Mouse (Mus musculus): ENCODE measurements at regions not wholly inside any gene's neighbourhood (a gene's known extent, or its start where the extent isn't known, plus 50 kb on each side); places are given as distances from the start of the nearest gene placed in this dataset.

GRCm38 (mm10) chr4:142554716-142555115, 315.5 kb upstream of the Kazn start:
- no peak for DNase-seq (ENCODE audit: low spot score)

GRCm38 (mm10) chr4:142545871-142546270, 306.7 kb upstream of the Kazn start:
- no peak for DNase-seq (ENCODE audit: low spot score)

GRCm38 (mm10) chr4:142545187-142545586, 306.0 kb upstream of the Kazn start:
- no peak for DNase-seq (ENCODE audit: low spot score)

DNA sequence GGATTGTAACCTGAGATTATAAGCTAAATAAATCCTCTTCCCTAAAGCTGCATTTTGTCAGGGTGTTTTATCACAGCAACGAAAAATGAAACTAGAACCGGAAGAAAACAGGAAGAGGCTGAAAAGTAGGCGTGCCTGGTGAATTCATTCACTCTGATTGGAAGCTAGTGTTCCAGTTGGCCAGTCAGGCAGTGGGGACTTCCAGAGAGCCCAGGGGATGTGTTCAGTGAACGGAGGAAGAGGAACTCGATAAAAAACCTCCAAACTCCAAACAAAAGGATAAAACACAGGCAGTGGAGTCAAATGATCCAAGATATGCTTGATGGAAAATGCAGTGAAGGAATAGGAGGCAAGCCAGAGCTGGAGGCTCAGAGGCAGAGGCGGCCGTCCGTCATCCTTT, 305.5 kb upstream of the Kazn start:
- DNase-seq (ENCODE audit: low spot score) = no peak

DNA sequence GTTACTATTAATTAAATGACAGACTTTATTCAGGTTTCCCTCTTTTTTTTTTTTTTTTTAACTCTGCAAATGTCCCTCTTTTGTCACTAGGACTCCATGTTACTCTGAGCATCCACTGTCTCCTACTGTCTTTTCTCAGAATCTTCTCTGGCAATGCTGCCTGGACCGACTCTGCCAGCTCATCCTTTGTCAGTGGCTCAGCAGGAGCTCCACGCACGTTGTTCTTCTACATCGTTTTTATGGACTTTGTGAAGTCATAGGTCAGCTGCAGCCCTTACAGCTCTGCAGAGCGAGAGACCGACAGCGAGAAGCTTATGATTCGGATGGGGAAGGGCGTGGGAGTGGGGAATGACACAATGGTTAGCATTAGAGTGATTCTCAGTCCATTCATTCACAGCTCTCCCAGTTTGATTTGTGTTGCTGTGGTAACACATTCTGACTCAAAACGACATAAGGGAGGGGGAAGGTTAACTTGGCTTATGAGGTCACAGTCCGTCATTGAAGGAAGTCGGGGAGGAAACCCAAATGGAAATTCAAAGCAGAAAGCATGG, 300.1 kb upstream of the Kazn start:
- DNase-seq (ENCODE audit: low spot score) = no peak

- DNase-seq (ENCODE audit: low spot score) = no peak
These were observed 287.9 kb upstream of the Kazn start for GRCm38 (mm10) chr4:142527080-142527479.

- DNase-seq (ENCODE audit: low spot score) = no peak
These were observed 278.6 kb upstream of the Kazn start for GRCm38 (mm10) chr4:142517478-142518455.

- no peak for DNase-seq (ENCODE audit: low spot score)
These were observed 275.6 kb upstream of the Kazn start for GRCm38 (mm10) chr4:142514751-142515150.

GRCm38 (mm10) chr4:142509386-142509785, 270.2 kb upstream of the Kazn start:
- DNase-seq (ENCODE audit: low spot score) = no peak

- DNase-seq (ENCODE audit: low spot score) = no peak
These were observed 267.4 kb upstream of the Kazn start for GRCm38 (mm10) chr4:142506383-142507211.

GRCm38 (mm10) chr4:142503761-142504160, 264.6 kb upstream of the Kazn start:
- DNase-seq (ENCODE audit: low spot score) = peak; percentile 31

DNA sequence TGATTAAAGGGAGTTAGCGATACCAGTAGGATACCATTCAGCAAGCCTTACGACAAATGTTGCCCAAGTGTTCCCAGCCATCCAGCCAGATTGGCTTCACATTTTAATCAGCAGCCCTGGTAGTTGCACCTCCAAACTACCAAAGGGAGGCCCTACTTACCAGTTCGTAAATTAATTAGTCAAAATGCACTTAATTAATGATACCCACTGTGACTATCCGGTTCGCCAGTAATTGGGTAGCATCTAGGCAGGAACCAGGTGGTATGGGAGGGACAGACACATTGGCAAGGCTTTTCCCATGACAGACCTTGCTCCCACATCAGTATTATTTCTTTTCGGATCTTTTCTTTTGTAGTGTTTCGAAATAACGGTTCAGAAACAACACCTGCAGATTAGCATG, 262.0 kb upstream of the Kazn start:
- no peak for DNase-seq (ENCODE audit: low spot score)

DNA sequence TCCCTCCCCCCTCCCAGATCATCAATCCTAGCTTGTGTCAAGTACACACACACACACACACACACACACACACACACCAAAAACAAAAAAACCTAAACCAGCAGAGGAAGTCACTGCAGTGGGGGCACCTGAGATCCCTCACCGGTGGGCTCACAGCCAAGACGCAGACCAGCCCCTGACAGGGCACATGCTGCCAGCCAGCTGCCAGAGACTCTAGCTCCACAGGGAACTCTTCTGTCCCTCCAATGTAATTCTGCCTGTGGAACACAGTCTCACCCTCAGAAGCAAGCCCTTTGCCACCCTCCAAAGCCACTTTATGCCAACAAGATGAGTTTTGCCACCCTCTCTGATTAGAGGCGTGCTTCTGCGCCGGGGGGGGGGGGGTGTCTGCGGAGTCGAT, 261.3 kb upstream of the Kazn start:
- DNase-seq (ENCODE audit: low spot score) = no peak

- no peak for DNase-seq (ENCODE audit: low spot score)
These were observed 257.4 kb upstream of the Kazn start for GRCm38 (mm10) chr4:142496605-142497004.

DNA sequence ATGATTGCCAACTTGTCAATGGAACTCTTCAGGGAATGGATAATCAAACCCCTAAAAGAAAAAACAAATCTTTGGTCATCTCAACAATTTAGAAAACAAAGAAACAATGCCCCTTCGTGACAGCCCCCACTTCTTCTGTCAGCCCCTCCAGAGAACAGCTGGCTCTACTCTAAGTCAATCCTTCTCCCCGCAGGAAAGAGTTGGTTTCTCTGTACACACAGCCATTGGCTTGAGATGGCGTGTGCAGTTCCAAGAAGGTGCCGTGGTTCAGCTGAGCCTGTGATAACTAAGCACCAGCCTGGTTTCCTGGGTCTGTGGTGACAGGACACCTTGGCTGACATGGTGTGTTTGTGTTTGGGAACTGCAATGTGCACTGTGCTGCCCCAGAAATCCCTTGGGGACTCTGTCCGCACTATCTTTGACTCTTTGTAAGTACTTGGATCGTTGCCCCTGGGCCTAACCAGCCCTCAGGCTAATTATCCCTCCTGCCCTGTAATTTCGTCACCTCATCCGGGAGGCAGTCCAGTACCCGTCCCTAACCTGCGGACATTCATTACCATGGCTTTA, 253.8 kb upstream of the Kazn start:
- no peak for DNase-seq (ENCODE audit: low spot score)

GRCm38 (mm10) chr4:142485784-142486423, 246.7 kb upstream of the Kazn start:
- DNase-seq (ENCODE audit: low spot score) = no peak

GRCm38 (mm10) chr4:142475632-142476031, 236.4 kb upstream of the Kazn start:
- DNase-seq (ENCODE audit: low spot score) = peak; percentile 46

- no peak for DNase-seq (ENCODE audit: low spot score)
These were observed 235.4 kb upstream of the Kazn start for GRCm38 (mm10) chr4:142474626-142475025.

GRCm38 (mm10) chr4:142474018-142474417, 234.8 kb upstream of the Kazn start:
- peak; percentile 31 for DNase-seq (ENCODE audit: low spot score)

- DNase-seq (ENCODE audit: low spot score) = no peak
These were observed 234.1 kb upstream of the Kazn start for GRCm38 (mm10) chr4:142473284-142473683.

DNA sequence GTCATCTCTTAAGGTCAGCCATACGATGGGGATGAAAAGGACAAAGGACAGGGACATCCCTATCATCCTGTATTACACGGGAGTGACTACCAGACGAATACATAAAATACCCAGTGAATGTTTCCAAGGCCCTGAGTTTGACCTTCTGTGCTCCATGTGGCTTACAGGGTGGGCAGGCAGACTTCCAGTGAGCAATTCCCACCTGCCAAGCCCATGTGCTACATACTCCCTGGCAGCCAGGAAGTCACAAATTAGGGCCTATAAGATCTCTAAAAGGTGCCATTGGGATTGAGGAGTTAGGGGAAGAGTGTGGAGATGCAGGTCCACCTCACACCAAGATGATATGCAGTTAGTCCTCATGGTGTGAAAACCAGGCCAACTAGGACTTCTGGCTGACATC, 233.1 kb upstream of the Kazn start:
- DNase-seq (ENCODE audit: low spot score) = no peak

DNA sequence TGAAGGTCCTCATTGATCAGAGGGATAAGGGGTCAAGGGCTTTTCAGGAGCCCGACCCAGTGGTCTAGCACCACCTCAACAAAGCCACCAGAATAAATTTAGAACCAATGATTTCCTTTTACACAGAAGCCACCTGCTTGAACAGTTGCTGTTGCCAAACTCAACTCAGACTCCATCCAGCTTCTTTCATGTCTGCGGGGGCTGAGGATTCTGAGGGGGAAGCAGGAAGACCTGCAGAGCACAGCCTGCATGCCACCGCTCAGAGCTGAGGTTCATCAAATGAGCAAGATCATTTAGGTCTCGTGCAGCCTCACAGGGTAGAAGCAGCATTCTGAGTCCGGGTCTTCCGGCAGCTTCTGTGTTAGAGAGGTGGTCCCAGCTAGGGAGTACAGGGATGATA, 231.6 kb upstream of the Kazn start:
- no peak for DNase-seq (ENCODE audit: low spot score)
